Mouse (Mus musculus): Measurements from ENCODE around the gene Iqschfp.

The Iqschfp gene

GRCm38 (mm10) chr3:68453719-68454455, 561.9 kb downstream of the Iqschfp start:
- no peak for DNase-seq

- no peak for DNase-seq
Observed at GRCm38 (mm10) chr3:68466643-68467042, 574.6 kb downstream of the Iqschfp start.

DNA sequence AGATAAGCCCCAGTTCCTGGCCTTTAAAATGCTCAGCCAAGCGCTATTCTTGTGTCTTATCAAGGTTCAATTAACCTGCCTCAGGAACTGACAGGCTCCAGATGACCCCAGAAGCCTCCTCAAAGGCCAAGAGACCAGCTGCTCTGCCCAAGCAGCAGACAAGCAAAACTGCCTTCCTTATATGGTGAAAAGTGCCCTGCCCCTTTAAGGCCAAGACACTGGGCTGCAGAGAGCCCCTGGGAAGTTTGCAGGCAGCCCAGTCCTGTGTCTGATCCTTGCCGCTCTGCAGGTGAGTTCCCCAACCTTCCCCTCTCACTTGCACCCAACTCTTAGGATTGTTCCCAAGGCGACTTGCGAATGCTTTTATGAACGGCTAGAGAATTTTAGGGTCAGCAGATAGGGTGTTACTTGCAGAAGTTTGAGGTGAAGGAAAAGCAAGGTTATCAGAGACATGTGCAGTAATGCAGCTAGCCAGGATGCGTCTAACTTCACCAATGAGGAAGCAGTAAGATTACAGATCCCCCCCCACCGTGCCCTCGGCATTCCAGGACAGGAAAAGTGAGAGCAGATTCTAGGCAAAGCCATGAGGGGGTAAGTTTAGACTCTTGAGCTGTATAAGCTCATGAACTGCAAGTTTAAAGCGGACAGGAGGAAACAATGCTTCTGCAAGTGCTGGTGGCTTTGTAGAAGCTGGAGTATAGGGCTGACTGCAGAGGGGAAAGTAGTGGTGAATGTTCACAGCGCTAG, 576.1 kb downstream of the Iqschfp start:
- peak; percentile 39 to 65 for DNase-seq

- peak; percentile 21 to 33 for DNase-seq
Observed at GRCm38 (mm10) chr3:68469643-68470042, 577.6 kb downstream of the Iqschfp start.

DNA sequence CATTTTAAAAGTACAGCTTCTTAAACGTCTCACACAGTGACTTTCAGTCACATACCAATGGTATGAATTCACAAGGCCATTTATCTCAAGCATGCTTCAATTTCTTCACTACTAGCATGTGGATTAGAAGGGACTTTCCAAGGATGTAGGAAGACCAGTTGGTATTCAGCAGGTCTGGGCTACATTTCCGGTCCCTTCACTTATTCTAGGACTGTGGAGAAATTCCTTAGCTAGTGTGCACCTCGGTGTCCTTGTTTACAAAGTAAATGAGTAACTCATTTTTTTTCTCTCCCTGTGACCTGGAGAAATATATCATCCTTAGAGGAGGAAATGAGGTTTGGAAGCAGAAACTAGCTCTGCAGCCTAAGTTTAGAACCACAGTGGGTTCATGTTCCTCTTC, 578.0 kb downstream of the Iqschfp start:
- no peak for DNase-seq

DNA sequence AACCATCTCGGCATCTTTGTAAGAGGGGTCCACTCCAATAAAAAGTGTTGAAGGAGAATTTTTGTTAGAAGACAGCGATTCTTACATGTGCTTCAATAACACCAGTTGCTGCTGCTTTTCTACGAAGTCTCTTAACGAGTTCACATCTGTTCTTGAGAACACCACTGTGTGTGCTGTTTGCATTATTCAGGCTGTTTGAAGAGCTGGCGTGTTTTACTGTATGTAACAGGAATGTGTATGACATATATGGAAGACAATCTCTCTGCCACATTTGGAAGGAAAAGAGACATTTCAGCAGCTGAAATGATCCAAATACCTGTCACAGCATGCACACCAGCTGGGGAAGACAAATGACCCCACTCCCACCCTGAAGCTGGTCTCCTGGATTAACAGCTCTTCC, 578.6 kb downstream of the Iqschfp start:
- DNase-seq: no peak

- no peak for DNase-seq
Observed at GRCm38 (mm10) chr3:68476336-68476735, 584.3 kb downstream of the Iqschfp start.

GRCm38 (mm10) chr3:68477478-68477877, 585.4 kb downstream of the Iqschfp start:
- no peak for DNase-seq

GRCm38 (mm10) chr3:68479266-68479665, 587.2 kb downstream of the Iqschfp start:
- no peak for DNase-seq

DNA sequence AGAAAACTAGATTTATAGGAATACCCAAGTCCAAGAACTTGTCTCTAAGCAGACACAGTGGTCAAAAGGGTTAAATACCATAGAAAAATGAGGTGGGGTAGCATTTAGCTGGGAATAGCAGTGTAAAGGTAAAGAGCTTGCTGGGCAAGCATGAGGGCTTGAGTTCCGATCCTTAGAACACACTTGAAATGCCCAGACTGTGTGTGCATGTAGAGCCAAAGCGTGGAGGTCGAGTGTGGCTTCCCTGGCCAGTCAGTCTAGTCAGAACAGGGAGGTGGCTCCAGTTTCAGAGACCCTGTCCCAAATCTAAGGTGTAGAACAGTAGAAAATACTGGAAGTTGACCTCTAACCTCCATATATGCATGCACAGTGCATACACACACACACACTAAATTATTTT, 591.5 kb downstream of the Iqschfp start:
- no peak for DNase-seq

DNA sequence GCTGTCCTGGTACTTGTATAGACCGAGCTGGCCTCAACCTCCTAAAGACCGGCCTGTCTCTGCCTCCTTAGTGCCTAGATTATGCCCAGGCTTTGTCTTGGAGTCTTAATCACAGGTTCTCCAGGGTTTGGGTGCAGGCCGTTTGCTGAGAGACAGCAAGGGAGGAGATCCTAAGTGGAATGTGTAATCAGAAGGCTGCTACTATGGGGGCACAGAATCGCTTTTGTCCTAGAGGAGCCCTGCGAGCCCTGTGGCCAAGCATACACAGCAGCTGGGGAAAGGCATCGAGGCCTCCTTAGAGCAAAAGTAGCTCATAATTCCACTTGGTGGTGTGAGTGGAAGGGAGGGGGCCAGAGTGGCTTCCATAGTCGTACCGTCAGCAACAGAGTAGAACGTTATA, 592.0 kb downstream of the Iqschfp start:
- DNase-seq: no peak

DNA sequence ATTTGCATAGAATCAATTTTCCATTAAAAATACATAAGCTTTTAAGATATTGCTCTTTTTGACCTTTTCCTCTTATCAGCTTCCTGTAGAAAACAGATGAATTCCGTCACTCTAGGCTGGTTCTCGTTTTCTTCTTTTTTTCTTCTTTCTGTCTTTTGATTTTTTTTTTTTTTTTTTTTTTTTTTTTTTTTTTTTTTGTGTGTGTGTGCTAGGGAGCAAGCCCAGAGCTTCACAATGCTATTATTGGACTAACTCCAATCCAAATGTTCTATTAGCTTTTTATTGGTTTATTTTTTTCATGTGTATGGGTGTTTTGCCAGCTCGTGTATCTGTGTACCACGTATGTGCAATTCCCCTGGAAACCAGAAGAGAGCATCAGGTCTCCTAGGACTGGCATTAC, 592.5 kb downstream of the Iqschfp start:
- no peak for DNase-seq

DNA sequence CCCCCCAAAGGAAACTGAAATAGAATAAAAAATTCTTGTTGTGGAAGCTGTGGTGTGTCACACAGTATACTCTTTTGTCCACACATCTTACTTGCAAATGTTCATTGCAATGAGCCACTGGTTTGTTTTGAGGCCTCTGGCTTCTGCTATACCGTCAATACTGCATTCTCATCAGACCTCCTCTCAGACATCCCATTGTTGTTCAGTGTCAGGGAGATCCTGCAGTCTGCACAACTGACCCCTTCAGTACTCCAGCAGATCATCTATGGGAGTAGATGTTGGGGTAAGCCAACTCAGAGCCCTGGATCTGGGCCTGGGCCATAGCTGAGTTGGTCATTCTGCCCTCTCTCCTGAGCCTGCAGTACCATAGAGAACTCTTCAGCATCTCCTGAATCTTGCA, 595.6 kb downstream of the Iqschfp start:
- no peak for DNase-seq

DNA sequence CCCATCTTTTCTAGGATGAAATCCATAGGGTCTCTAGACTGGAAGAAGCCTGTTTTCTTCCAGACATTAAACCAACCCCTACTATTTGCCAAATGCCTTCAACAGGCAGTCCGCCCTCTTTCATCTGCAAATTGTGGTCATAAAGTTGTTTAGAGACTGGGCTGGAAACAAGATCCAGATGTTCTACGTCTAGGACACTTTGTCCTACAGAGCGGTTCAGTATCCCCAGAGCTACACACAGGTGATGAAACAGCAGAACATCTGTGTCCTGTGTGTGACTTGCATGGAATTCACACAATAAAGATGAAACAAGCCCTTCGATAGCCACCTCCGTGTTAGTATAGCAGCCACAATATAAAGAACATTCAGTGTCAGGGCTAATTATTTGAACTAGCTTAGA, 596.3 kb downstream of the Iqschfp start:
- DNase-seq: no peak

- DNase-seq: no peak
Observed at GRCm38 (mm10) chr3:68491516-68491915, 599.5 kb downstream of the Iqschfp start.

GRCm38 (mm10) chr3:68492066-68492465, 600.0 kb downstream of the Iqschfp start:
- DNase-seq: no peak

DNA sequence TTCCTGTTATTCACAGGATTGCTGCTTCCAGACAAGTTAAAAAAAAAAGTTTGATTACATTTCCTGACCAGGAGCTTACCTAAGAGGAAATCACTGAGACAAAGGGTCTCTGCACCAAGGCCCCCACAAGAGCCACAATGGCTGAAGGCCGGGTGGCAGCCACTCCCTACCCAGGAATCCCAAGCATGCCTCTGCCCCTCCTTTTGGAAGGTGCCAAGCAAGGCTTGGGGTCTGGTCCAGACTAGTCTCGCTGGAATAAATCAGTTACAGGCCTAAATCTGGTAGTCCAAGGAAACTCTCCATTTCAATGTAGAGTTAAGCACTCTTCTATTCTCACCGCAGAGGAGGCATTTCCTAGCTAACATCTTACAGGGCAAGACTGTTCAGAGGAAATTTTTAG, 600.5 kb downstream of the Iqschfp start:
- DNase-seq: peak; percentile 37 to 63

GRCm38 (mm10) chr3:68493170-68493585, 601.1 kb downstream of the Iqschfp start:
- peak; percentile 63 to 79 for DNase-seq

- peak; percentile 89 to 93 for DNase-seq
Observed at GRCm38 (mm10) chr3:68493586-68494295, 601.7 kb downstream of the Iqschfp start.

DNA sequence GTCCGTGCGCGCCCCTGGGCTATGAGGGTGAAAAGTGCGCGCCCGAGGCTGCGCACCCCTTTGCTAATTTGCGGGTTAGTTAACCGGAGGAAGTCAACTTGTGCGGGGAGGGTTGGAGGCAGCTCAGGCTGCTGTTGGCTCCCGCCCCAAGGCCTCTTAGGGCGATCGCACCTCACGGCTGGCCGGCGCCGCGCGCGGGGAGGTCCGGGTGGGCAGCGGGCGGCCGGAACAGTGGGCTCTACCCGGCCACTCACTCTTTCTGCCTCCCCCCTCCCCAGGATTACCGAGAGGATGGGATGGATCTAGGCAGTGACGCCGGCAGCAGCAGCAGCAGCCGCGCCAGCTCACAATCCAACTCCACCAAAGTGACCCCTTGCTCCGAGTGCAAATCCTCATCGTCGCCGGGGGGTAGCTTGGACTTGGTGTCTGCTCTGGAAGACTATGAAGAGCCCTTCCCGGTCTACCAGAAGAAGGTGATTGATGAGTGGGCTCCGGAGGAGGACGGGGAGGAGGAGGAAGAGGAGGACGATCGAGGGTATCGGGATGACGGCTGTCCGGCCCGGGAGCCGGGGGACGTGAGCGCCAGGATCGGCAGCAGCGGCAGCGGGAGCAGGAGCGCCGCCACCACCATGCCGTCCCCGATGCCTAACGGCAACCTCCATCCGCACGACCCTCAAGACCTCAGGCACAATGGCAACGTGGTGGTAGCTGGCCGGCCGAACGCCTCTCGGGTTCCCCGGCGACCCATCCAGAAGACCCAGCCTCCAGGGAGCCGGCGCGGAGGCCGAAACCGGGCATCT, 602.5 kb downstream of the Iqschfp start:
- peak; percentile 55 to 66 for DNase-seq

DNA sequence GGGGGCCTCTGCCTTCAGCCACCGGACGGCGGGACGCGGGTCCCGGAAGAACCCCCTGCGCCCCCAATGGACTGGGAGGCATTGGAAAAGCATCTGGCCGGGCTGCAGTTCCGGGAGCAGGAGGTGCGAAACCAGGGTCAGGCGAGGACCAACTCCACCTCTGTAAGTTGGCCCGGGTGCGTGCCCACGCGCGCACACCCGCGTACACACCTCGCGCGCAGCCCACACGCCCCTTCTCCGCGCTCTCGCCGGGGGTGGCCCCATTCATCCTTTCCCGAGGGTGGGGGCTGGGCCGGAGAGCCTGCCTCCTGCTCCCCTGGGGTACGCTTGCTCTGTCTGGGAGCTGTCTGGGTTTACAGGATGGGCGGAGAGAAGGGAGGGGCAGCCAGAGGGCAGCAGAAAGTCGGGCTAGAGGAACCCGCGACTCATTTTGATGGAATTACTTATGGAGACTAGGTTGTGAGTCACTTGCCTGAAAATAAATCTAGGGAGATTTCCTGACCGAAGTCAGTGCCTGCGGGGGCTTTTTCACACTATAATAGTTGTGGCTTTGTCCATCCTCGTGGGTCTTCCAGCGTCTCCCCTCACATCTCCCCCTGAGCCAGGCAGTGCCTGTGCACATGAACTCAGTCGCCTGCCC, 603.2 kb downstream of the Iqschfp start:
- DNase-seq: peak; percentile 56 to 74

GRCm38 (mm10) chr3:68495736-68496242, 603.8 kb downstream of the Iqschfp start:
- peak; percentile 21 to 35 for DNase-seq
